Mouse (Mus musculus): ENCODE results near the gene Med7.

- TF ChIP-seq CTCF (IDR thresholded peaks at IDR 0.05; ENCODE audit: borderline replicate concordance, insufficient read depth, low read length) (no peak), POLR2A (IDR thresholded peaks at IDR 0.05; ENCODE audit: low read depth, low read length) (no peak)
These were observed 51.9 kb downstream of the Med7 start for GRCm38 (mm10) chr11:46488650-46489049.

Measured in embryonic fibroblast, embryonic 13.5 days (primary cell).